Mouse (Mus musculus): ENCODE results near the gene Wbp11. TPM values are rescaled to one million over a fixed set of nuclear protein-coding genes. Genes with fewer than 3 reads are reported as not detected.

Gene Wbp11
- polyA plus RNA-seq, 1 experiment from 2014 or later, result 65.3 TPM

GRCm38 (mm10) chr6:136809673-136810072, 18.4 kb downstream of the Wbp11 start:
- Histone ChIP-seq H3K9me3 (replicated peaks; ENCODE audit: control insufficient read depth, low read length) (no peaks in the 10 kb centered on the region), H3K27me3 (replicated peaks; ENCODE audit: control insufficient read depth, insufficient read depth, low read length) (no peaks in the 10 kb centered on the region), H3K4me3 (ENCODE audit: low read depth, low read length) (no peak overlapping the region), H3K36me3 (ENCODE audit: control insufficient read depth, insufficient read depth, low read length) (peaks cover 30% of the 10 kb centered on the region), H3K9ac (ENCODE audit: low read length) (no peak overlapping the region), H3K27ac (ENCODE audit: low read depth, low read length) (no peak overlapping the region), H3K4me2 (ENCODE audit: low read length) (peak overlapping the region; percentile 97; the same call in 1 of the 2 replicates), H3K4me1 (ENCODE audit: control insufficient read depth, insufficient read depth, low read length) (peaks cover 9% of the 10 kb centered on the region)
- ATAC-seq, result no peak
- no peak for DNase-seq (ENCODE audit: low spot score)
- WGBS, result 86% methylated on average over 13 of the region's 13 CpGs

- Histone ChIP-seq H3K4me1 (ENCODE audit: control insufficient read depth, insufficient read depth, low read length) (peaks cover 9% of the 10 kb centered on the region), H3K9me3 (replicated peaks; ENCODE audit: control insufficient read depth, low read length) (no peaks in the 10 kb centered on the region), H3K27me3 (replicated peaks; ENCODE audit: control insufficient read depth, insufficient read depth, low read length) (no peaks in the 10 kb centered on the region), H3K36me3 (ENCODE audit: control insufficient read depth, insufficient read depth, low read length) (peaks cover 24% of the 10 kb centered on the region), H3K4me3 (ENCODE audit: low read depth, low read length) (peak overlapping the region; percentile 73), H3K27ac (ENCODE audit: low read depth, low read length) (no peak overlapping the region), H3K9ac (ENCODE audit: low read length) (peak overlapping the region; percentile 69), H3K4me2 (ENCODE audit: low read length) (peak overlapping the region; percentile 97)
- DNase-seq (ENCODE audit: low spot score), result no peak
- no peak for ATAC-seq
- WGBS, result 41% methylated on average over 14 of the region's 14 CpGs
Measured at GRCm38 (mm10) chr6:136809077-136809476, 19.0 kb downstream of the Wbp11 start.

GRCm38 (mm10) chr6:136808631-136809046, 19.4 kb downstream of the Wbp11 start:
- no peaks in the 10 kb centered on the region for H3K9me3 ChIP-seq (replicated peaks; ENCODE audit: control insufficient read depth, low read length)
- ATAC-seq, result peak; percentile 3; the same call in 1 of the 2 replicates
- peaks cover 9% of the 10 kb centered on the region for H3K4me1 ChIP-seq (ENCODE audit: control insufficient read depth, insufficient read depth, low read length)
- H3K9ac ChIP-seq (ENCODE audit: low read length), result peak overlapping the region; percentile 69
- H3K4me2 ChIP-seq (ENCODE audit: low read length), result peak overlapping the region; percentile 97
- no peak for DNase-seq (ENCODE audit: low spot score)
- no peaks in the 10 kb centered on the region for H3K27me3 ChIP-seq (replicated peaks; ENCODE audit: control insufficient read depth, insufficient read depth, low read length)
- 1% methylated on average over 28 of the region's 28 CpGs for WGBS
- peaks cover 20% of the 10 kb centered on the region for H3K36me3 ChIP-seq (ENCODE audit: control insufficient read depth, insufficient read depth, low read length)
- peak overlapping the region; percentile 73 for H3K4me3 ChIP-seq (ENCODE audit: low read depth, low read length)
- H3K27ac ChIP-seq (ENCODE audit: low read depth, low read length), result no peak overlapping the region

DNA sequence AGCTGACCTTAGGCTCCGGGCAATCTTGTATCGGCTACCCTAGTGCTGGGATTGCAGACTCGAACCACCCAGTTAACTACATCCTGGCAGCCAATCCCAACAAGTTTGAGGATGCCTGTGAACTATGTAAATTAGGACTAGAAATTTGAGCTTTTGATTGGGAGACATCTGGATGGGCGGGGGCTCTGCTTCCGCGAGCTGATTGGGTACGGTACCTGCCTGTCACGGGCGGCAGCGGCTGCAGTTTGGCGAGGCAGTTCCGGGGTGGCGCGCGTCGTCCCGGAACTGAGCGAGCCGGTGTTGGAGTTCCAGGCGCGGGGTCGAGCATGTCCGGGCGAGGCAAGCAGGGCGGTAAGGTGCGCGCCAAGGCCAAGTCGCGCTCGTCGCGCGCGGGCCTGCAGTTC, 20.0 kb downstream of the Wbp11 start, which contains the start of gene H2afj:
H2afj (plus strand) TSS at position 231 of the 404 bp plus-strand sequence.
- under 1% methylated on average over 34 of the region's 34 CpGs for WGBS
- no peaks in the 10 kb centered on the region for H3K27me3 ChIP-seq (replicated peaks; ENCODE audit: control insufficient read depth, insufficient read depth, low read length)
- H3K9ac ChIP-seq (ENCODE audit: low read length), result peak within 1 kb of the TSS; percentile 69
- no peaks in the 10 kb centered on the region for H3K9me3 ChIP-seq (replicated peaks; ENCODE audit: control insufficient read depth, low read length)
- ATAC-seq (peak; percentile 86), DNase-seq (ENCODE audit: low spot score) (peak; percentile 97)
- peak within 1 kb of the TSS; percentile 97 for H3K4me2 ChIP-seq (ENCODE audit: low read length)
- H3K4me1 ChIP-seq (ENCODE audit: control insufficient read depth, insufficient read depth, low read length), result peaks cover 14% of the 10 kb centered on the region
- H3K4me3 ChIP-seq (ENCODE audit: low read depth, low read length), result peak within 1 kb of the TSS; percentile 73
- 0 out of 2 replicates have a peak within 1 kb of the TSS, but pooled peaks have one; percentile 21 for H3K27ac ChIP-seq (ENCODE audit: low read depth, low read length)
- H3K36me3 ChIP-seq (ENCODE audit: control insufficient read depth, insufficient read depth, low read length), result peaks cover 14% of the 10 kb centered on the region

- WGBS, result 31% methylated on average over 18 of the region's 18 CpGs
- DNase-seq (ENCODE audit: low spot score) (no peak), ATAC-seq (no peak)
- H3K9ac ChIP-seq (ENCODE audit: low read length), result peak overlapping the region; percentile 17; the same call in 1 of the 2 replicates
- no peaks in the 10 kb centered on the region for H3K27me3 ChIP-seq (replicated peaks; ENCODE audit: control insufficient read depth, insufficient read depth, low read length)
- no peaks in the 10 kb centered on the region for H3K9me3 ChIP-seq (replicated peaks; ENCODE audit: control insufficient read depth, low read length)
- H3K27ac ChIP-seq (ENCODE audit: low read depth, low read length), result no peak overlapping the region
- H3K4me1 ChIP-seq (ENCODE audit: control insufficient read depth, insufficient read depth, low read length), result peaks cover 14% of the 10 kb centered on the region
- peaks cover 9% of the 10 kb centered on the region for H3K36me3 ChIP-seq (ENCODE audit: control insufficient read depth, insufficient read depth, low read length)
- H3K4me3 ChIP-seq (ENCODE audit: low read depth, low read length), result peak overlapping the region; percentile 73
- H3K4me2 ChIP-seq (ENCODE audit: low read length), result peak overlapping the region; percentile 97
Measured at GRCm38 (mm10) chr6:136807395-136808013, 20.5 kb downstream of the Wbp11 start.

GRCm38 (mm10) chr6:136806819-136807218, 21.2 kb downstream of the Wbp11 start:
- Histone ChIP-seq H3K36me3 (ENCODE audit: control insufficient read depth, insufficient read depth, low read length) (peaks cover 2% of the 10 kb centered on the region), H3K27ac (ENCODE audit: low read depth, low read length) (no peak overlapping the region), H3K9me3 (replicated peaks; ENCODE audit: control insufficient read depth, low read length) (no peaks in the 10 kb centered on the region), H3K27me3 (replicated peaks; ENCODE audit: control insufficient read depth, insufficient read depth, low read length) (no peaks in the 10 kb centered on the region), H3K4me2 (ENCODE audit: low read length) (no peak overlapping the region), H3K4me3 (ENCODE audit: low read depth, low read length) (no peak overlapping the region), H3K4me1 (ENCODE audit: control insufficient read depth, insufficient read depth, low read length) (peaks cover 14% of the 10 kb centered on the region), H3K9ac (ENCODE audit: low read length) (no peak overlapping the region)
- WGBS, result 73% methylated on average over 5 of the region's 5 CpGs
- ATAC-seq (no peak), DNase-seq (ENCODE audit: low spot score) (no peak)

DNA sequence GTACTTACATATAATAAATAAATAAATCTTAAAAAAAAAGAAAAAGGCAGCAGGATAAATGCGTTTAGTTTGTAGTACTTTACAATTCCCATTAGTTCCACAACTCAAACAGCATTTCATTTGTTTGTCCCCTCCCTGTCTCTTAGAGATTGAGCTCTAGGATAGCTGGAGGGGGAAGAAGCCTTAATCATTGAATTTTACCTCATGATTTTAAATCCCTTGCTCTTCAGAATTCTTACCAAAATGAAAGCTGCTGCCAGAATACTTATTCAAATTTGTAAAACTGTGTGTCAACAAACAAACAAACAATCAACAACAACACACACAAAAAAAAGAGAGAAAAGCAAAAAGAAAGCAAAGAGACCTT, 22.6 kb downstream of the Wbp11 start:
- H3K27me3 ChIP-seq (replicated peaks; ENCODE audit: control insufficient read depth, insufficient read depth, low read length), result no peaks in the 10 kb centered on the region
- no peak overlapping the region for H3K4me2 ChIP-seq (ENCODE audit: low read length)
- H3K27ac ChIP-seq (ENCODE audit: low read depth, low read length), result no peak overlapping the region
- WGBS, result 92% methylated on average over 1 of the region's 1 CpGs
- no peaks in the 10 kb centered on the region for H3K9me3 ChIP-seq (replicated peaks; ENCODE audit: control insufficient read depth, low read length)
- H3K4me3 ChIP-seq (ENCODE audit: low read depth, low read length), result no peak overlapping the region
- no peak overlapping the region for H3K9ac ChIP-seq (ENCODE audit: low read length)
- peaks cover 14% of the 10 kb centered on the region for H3K4me1 ChIP-seq (ENCODE audit: control insufficient read depth, insufficient read depth, low read length)
- ATAC-seq (no peak), DNase-seq (ENCODE audit: low spot score) (no peak)
- no peaks in the 10 kb centered on the region for H3K36me3 ChIP-seq (ENCODE audit: control insufficient read depth, insufficient read depth, low read length)

DNA sequence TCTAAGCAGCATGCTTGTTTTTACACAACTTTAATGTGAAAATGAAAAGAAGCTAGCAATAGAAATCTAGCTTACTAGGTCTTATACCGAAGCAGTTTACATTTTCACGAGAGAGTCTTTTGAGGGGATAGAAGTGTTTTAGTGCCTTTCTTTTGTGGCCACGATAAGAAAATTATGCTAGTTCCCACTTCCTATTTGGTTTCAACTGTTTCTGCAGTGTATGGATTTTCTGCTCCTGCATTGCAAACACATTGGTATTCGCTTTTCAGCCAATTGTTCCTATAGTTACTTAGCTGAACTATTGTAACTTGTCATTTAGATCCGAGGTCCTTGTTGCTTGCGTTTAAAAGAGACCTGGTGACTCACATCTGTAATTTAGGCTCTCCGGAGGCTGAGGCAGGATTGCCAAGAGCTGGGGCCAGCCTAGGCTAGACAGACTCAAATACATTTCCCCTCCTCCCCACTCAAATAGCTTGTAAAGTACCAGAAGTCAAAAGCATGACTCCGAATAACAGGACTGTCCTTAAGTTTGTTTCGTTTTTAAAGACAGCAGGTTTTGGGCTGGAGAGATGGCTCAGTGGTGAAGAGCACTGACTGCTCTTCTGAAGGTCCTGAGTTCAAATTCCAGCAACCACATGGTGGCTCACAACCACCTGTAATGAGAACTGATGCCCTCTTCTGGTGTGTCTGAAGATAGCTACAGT, 23.2 kb downstream of the Wbp11 start:
- peak overlapping the region; percentile 90 for H3K9ac ChIP-seq (ENCODE audit: low read length)
- peak overlapping the region; percentile 71 for H3K4me3 ChIP-seq (ENCODE audit: low read depth, low read length)
- DNase-seq (ENCODE audit: low spot score) (peak; percentile 22), ATAC-seq (no peak)
- H3K4me1 ChIP-seq (ENCODE audit: control insufficient read depth, insufficient read depth, low read length), result peaks cover 14% of the 10 kb centered on the region
- peak overlapping the region; percentile 56 for H3K4me2 ChIP-seq (ENCODE audit: low read length)
- 29% methylated on average over 9 of the region's 9 CpGs for WGBS
- H3K27me3 ChIP-seq (replicated peaks; ENCODE audit: control insufficient read depth, insufficient read depth, low read length), result no peaks in the 10 kb centered on the region
- H3K27ac ChIP-seq (ENCODE audit: low read depth, low read length), result peak overlapping the region; percentile 98
- H3K9me3 ChIP-seq (replicated peaks; ENCODE audit: control insufficient read depth, low read length), result no peaks in the 10 kb centered on the region
- H3K36me3 ChIP-seq (ENCODE audit: control insufficient read depth, insufficient read depth, low read length), result no peaks in the 10 kb centered on the region
